Mouse (Mus musculus): ENCODE data around the gene Rab3ip. TPM values are rescaled to one million over a fixed set of nuclear protein-coding genes. Genes with fewer than 3 reads are reported as not detected.

Rab3ip gene
- total RNA-seq, 2 experiments from 2014 or later, result 41.2 to 42.9 TPM

GRCm38 (mm10) chr10:116883531-116883930 lies 67.0 kb downstream of the Rab3ip start:
- intact Hi-C loops (cut with DNase I), result no loop called here

GRCm38 (mm10) chr10:116877436-116877835 lies 73.1 kb downstream of the Rab3ip start:
- intact Hi-C loops (cut with DNase I), result no loop called here
- DNase-seq, result no peak

More at GRCm38 (mm10) chr10:116883531-116883930, 67.0 kb downstream of the Rab3ip start:
- no peak for DNase-seq

GRCm38 (mm10) chr10:116874490-116874889 lies 76.1 kb downstream of the Rab3ip start:
- intact Hi-C loops (cut with DNase I), result no loop called here
- DNase-seq, result no peak

GRCm38 (mm10) chr10:116872016-116872410 lies 78.6 kb downstream of the Rab3ip start:
- DNase-seq, result peak; percentile 29
- intact Hi-C loops (cut with DNase I), result no loop called here

- intact Hi-C loops (cut with DNase I), result no loop called here
- DNase-seq, result peak; percentile 80
Observed at GRCm38 (mm10) chr10:116871329-116872015, 79.1 kb downstream of the Rab3ip start.

GRCm38 (mm10) chr10:116870819-116871218 lies 79.8 kb downstream of the Rab3ip start:
- DNase-seq, result no peak
- intact Hi-C loops (cut with DNase I), result no loop called here

Other genes starting within 250 kb of the Rab3ip start
- under 1 TPM; 0.14 to 0.20 TPM for gene Myrfl, start 53.9 kb downstream of the Rab3ip start, total RNA-seq (2021)
- gene Gm10271, start 21.8 kb upstream of the Rab3ip start, total RNA-seq (2021), result not detected
- under 1 TPM in 1 of 2 experiments, not detected in 1; 0.16 TPM for gene Best3, start 35.5 kb upstream of the Rab3ip start, total RNA-seq (2021)
- gene Lrrc10, start 94.6 kb upstream of the Rab3ip start, total RNA-seq (2021), result not detected
- 100 to 1,000 TPM; 282 to 298 TPM for gene Cct2, start 113.0 kb upstream of the Rab3ip start, total RNA-seq (2021)
- 10 to 100 TPM; 30.6 to 32.0 TPM for gene Frs2, start 197.8 kb upstream of the Rab3ip start, total RNA-seq (2021)

All from left cerebral cortex, postnatal 4 days (tissue).